Mouse (Mus musculus) midbrain, embryonic 11.5 days (tissue): ENCODE measurements around the gene Trpm3. TPM values are rescaled to one million over a fixed set of nuclear protein-coding genes. Genes with fewer than 3 reads are reported as not detected.

Experiments used
- ATAC-seq: fragments of 200-750 bp; cut with Nextera tagmentation; 2 replicates; pipeline ENCODE4 v1.8.0; 2017; ENCODE audit warnings: moderate TSS enrichment, moderate library complexity; ENCODE audit not compliant: low FRiP score
- DNase-seq: peaks from one replicate; pipeline ENCODE4 v3.0.0; 2015; ENCODE audit warnings: low spot score; ENCODE audit errors: missing footprints
- H3K27ac ChIP-seq: fragments of 300-500 bp; sonication (generic); 2 replicates; pipeline ENCODE4 v1.5.1; 2014; ENCODE audit warnings: low read depth, low read length
- H3K27me3 ChIP-seq: fragments of 300-500 bp; sonication (generic); 2 replicates; pipeline ENCODE4 v1.6.1; 2014; ENCODE audit warnings: mild to moderate bottlenecking, low read length, moderate library complexity, mixed read lengths; ENCODE audit not compliant: control insufficient read depth, insufficient read depth
- H3K36me3 ChIP-seq: fragments of 300-500 bp; sonication (generic); 2 replicates; pipeline ENCODE4 v1.6.1; 2014; ENCODE audit warnings: mild to moderate bottlenecking, low read length, moderate library complexity, mixed read lengths; ENCODE audit not compliant: control insufficient read depth, insufficient read depth
- H3K4me1 ChIP-seq: fragments of 300-500 bp; sonication (generic); 2 replicates; pipeline ENCODE4 v1.6.1; 2014; ENCODE audit warnings: low read length; ENCODE audit not compliant: control insufficient read depth, insufficient read depth
- H3K4me2 ChIP-seq: fragments of 300-500 bp; sonication (generic); 2 replicates; pipeline ENCODE4 v1.6.1; 2014; ENCODE audit warnings: mild to moderate bottlenecking, moderate library complexity
- H3K4me3 ChIP-seq: fragments of 300-500 bp; sonication (generic); 2 replicates; pipeline ENCODE4 v1.5.1; 2014; ENCODE audit warnings: low read depth, low read length
- H3K9ac ChIP-seq: fragments of 300-500 bp; sonication (generic); 2 replicates; pipeline ENCODE4 v1.6.1; 2014; ENCODE audit warnings: low read length
- H3K9me3 ChIP-seq: fragments of 300-500 bp; sonication (generic); 2 replicates; pipeline ENCODE4 v1.6.1; 2016; ENCODE audit warnings: low read length; ENCODE audit not compliant: control insufficient read depth
- WGBS: fragments of 180-500 bp; shearing (Covaris S2); extraction: QIAGEN DNeasy Blood & Tissue Kit; methylation state at CpG from one replicate; pipeline ENCODE4 v1.1.7; 2014; 5-methylcytosine and 5-hydroxymethylcytosine counted together
- polyA plus RNA-seq: library from polyadenylated mRNA; unstranded; fragments of >200 nt; fragmentation: Nextera tagmentation; extraction: Ambion mirVana; gene quantifications from 2 replicates; pipeline ENCODE4 v1.2.1, GENCODE M21; 2014

The Trpm3 gene
- polyA plus RNA-seq, 1 experiment from 2014 or later = 4.3 TPM

DNA sequence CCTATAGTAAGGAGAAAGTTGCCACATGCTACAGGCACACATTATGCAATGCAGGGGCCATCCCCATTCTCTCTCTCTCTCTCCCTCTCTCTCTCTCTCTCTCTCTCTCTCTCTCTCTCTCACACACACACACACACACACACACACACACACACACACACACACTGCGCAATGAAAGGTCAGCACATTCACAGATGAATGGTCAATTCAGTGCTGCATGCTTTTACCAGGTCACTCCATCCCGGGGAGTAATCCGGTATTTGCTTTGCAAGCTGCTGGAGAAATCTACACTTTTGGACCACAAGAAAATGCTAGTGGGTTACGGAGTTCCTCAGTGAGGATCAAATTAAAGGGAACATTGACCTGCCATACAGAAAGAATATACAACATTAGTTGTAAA, 537.4 kb downstream of the Trpm3 start:
- no peaks in the 10 kb centered on the region for H3K27me3 ChIP-seq
- H3K4me2 ChIP-seq = no peak overlapping the region
- no peaks in the 10 kb centered on the region for H3K4me1 ChIP-seq
- ATAC-seq = no peak
- no peak overlapping the region for H3K4me3 ChIP-seq
- H3K27ac ChIP-seq = no peak overlapping the region
- DNase-seq = no peak
- WGBS = 68% methylated on average over 4 of the region's 4 CpGs
- H3K36me3 ChIP-seq = no peaks in the 10 kb centered on the region
- no peaks in the 10 kb centered on the region for H3K9me3 ChIP-seq
- H3K9ac ChIP-seq = no peak overlapping the region

DNA sequence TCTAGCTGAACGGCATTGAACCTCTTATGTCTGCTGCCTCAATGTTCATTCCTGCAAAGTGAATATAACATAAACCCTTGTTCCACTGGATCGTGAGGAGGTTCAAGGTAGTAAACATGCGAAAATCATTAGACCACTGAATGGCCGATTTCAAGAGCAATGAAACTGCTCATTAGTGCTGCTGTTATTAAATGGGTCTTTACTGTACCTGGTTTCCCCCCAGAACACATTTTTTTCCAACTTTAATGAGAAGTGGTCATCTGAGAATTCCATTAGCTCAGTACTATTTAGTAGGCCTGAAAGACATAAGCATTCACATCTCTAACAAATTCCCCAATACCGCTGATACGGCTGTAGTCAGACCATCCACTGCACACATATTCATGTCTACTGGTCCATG, 543.4 kb downstream of the Trpm3 start:
- Histone ChIP-seq H3K9me3 (no peaks in the 10 kb centered on the region), H3K4me1 (no peaks in the 10 kb centered on the region), H3K4me2 (no peak overlapping the region), H3K36me3 (no peaks in the 10 kb centered on the region), H3K27me3 (no peaks in the 10 kb centered on the region), H3K4me3 (no peak overlapping the region), H3K9ac (no peak overlapping the region), H3K27ac (no peak overlapping the region)
- ATAC-seq = no peak
- DNase-seq = no peak
- WGBS = 94% methylated on average over 6 of the region's 6 CpGs

- Histone ChIP-seq H3K4me2 (no peak overlapping the region), H3K4me3 (no peak overlapping the region), H3K27me3 (no peaks in the 10 kb centered on the region), H3K36me3 (no peaks in the 10 kb centered on the region), H3K9me3 (no peaks in the 10 kb centered on the region), H3K27ac (no peak overlapping the region), H3K9ac (no peak overlapping the region), H3K4me1 (no peaks in the 10 kb centered on the region; the same call in 1 of the 2 replicates)
- ATAC-seq (no peak), DNase-seq (no peak)
- 80% methylated on average over 5 of the region's 5 CpGs for WGBS
Observed at GRCm38 (mm10) chr19:22691995-22692394, 553.1 kb downstream of the Trpm3 start.

- no peaks in the 10 kb centered on the region for H3K27me3 ChIP-seq
- WGBS = 44% methylated on average over 4 of the region's 4 CpGs
- ATAC-seq = no peak
- no peak overlapping the region for H3K27ac ChIP-seq
- DNase-seq = no peak
- H3K36me3 ChIP-seq = no peaks in the 10 kb centered on the region
- H3K4me2 ChIP-seq = no peak overlapping the region; the same call in 1 of the 2 replicates
- no peak overlapping the region for H3K9ac ChIP-seq
- H3K9me3 ChIP-seq = no peaks in the 10 kb centered on the region
- H3K4me3 ChIP-seq = no peak overlapping the region
- no peaks in the 10 kb centered on the region; the same call in 1 of the 2 replicates for H3K4me1 ChIP-seq
Observed at GRCm38 (mm10) chr19:22692553-22692952, 553.7 kb downstream of the Trpm3 start.

GRCm38 (mm10) chr19:22692956-22693355, 554.1 kb downstream of the Trpm3 start:
- H3K4me2 ChIP-seq = no peak overlapping the region
- ATAC-seq = no peak
- DNase-seq = no peak
- H3K36me3 ChIP-seq = no peaks in the 10 kb centered on the region
- no peak overlapping the region for H3K9ac ChIP-seq
- 74% methylated on average over 5 of the region's 5 CpGs for WGBS
- H3K9me3 ChIP-seq = no peaks in the 10 kb centered on the region
- H3K27ac ChIP-seq = no peak overlapping the region
- H3K4me1 ChIP-seq = no peaks in the 10 kb centered on the region; the same call in 1 of the 2 replicates
- H3K4me3 ChIP-seq = no peak overlapping the region
- H3K27me3 ChIP-seq = no peaks in the 10 kb centered on the region

DNA sequence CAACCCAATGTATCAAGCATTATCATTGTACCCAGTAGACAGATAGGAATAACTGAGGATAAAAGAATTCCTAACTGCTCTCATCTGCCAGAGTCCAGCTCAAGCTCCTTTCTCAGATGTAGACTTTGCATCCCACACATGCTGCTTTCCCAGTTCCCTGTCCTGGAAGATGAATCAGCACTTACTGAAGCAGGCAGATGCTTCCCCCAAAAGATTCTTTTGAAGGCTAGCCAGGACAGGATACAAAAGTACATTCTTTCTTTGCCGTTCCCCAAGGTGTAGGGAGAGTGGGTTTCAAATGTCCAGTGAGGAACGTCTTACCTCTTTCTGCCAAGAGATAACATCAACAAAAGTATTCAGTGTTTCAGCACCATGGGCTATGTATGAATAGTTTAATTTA, 556.6 kb downstream of the Trpm3 start:
- H3K27ac ChIP-seq = no peak overlapping the region
- H3K4me1 ChIP-seq = no peaks in the 10 kb centered on the region; the same call in 1 of the 2 replicates
- ATAC-seq (no peak), DNase-seq (no peak)
- H3K36me3 ChIP-seq = no peaks in the 10 kb centered on the region
- H3K9ac ChIP-seq = no peak overlapping the region
- no peaks in the 10 kb centered on the region for H3K9me3 ChIP-seq
- no peak overlapping the region for H3K4me2 ChIP-seq
- no peaks in the 10 kb centered on the region; the same call in 1 of the 2 replicates for H3K27me3 ChIP-seq
- WGBS = 73% methylated on average over 2 of the region's 2 CpGs
- no peak overlapping the region for H3K4me3 ChIP-seq

DNA sequence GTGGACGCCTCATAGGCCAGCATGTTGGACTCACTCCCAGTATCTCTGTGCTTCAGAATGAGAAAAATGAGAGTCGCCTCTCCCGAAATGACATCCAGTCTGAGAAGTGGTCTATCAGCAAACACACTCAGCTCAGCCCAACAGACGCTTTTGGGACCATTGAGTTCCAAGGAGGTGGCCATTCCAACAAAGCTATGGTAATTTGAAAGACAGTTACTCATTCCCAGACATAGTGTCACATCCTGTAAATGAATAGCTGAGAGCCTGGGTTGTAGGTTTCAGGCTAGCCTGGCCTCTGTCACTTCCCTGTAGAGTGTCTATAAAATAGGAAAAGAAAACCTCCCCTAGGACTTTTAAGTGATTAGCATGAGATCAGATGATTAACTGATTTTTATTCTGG, 559.9 kb downstream of the Trpm3 start:
- H3K4me3 ChIP-seq = no peak overlapping the region
- H3K27me3 ChIP-seq = no peaks in the 10 kb centered on the region; the same call in 1 of the 2 replicates
- DNase-seq (no peak), ATAC-seq (no peak)
- no peaks in the 10 kb centered on the region for H3K9me3 ChIP-seq
- peaks cover under 1% of the 10 kb centered on the region; the same call in 1 of the 2 replicates for H3K4me1 ChIP-seq
- H3K27ac ChIP-seq = no peak overlapping the region
- H3K4me2 ChIP-seq = no peak overlapping the region
- WGBS = 91% methylated on average over 4 of the region's 4 CpGs
- no peaks in the 10 kb centered on the region for H3K36me3 ChIP-seq
- H3K9ac ChIP-seq = no peak overlapping the region

DNA sequence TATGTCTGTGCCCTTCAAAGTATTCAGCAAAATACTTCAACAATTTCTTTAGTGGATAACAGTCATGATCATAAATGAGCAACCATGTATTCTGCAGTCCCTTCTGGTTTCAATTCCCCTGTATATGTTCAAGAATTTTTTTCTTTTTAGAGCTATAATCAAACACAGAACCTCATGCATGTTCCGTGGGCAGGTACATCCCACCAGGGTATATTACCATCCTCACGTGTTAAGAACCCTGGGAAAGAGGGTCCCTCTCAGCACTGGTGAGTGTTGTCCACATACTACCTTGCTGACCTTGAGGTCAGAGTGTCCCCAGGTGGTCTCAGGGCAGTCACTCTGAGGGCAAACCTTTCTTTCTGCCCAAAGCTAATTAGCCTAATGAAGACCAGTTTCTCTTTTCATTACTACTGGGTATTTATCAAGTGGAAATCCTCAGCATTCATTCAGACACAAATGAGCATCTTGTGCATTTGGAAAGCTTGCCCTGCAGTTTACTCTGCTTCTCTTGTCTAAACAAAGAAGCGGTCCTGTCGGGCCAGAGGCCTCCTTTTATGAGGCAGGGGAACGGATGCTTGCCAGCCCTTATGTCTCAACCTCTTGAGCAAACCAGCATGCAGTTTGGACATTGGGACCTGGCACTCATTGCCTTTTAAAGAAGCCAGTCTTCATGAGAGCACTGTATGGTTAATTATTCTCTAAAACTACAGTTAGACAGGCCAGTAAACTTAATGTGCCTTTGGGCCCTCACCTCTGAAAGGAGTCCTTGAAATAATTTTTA, 562.2 kb downstream of the Trpm3 start:
- H3K27me3 ChIP-seq = no peaks in the 10 kb centered on the region; the same call in 1 of the 2 replicates
- H3K36me3 ChIP-seq = no peaks in the 10 kb centered on the region
- H3K9me3 ChIP-seq = no peaks in the 10 kb centered on the region
- no peak overlapping the region for H3K27ac ChIP-seq
- peaks cover 5% of the 10 kb centered on the region; the same call in 1 of the 2 replicates for H3K4me1 ChIP-seq
- no peak overlapping the region for H3K4me3 ChIP-seq
- H3K4me2 ChIP-seq = no peak overlapping the region
- no peak overlapping the region for H3K9ac ChIP-seq
- ATAC-seq = no peak
- 25% methylated on average over 5 of the region's 5 CpGs for WGBS
- no peak for DNase-seq

DNA sequence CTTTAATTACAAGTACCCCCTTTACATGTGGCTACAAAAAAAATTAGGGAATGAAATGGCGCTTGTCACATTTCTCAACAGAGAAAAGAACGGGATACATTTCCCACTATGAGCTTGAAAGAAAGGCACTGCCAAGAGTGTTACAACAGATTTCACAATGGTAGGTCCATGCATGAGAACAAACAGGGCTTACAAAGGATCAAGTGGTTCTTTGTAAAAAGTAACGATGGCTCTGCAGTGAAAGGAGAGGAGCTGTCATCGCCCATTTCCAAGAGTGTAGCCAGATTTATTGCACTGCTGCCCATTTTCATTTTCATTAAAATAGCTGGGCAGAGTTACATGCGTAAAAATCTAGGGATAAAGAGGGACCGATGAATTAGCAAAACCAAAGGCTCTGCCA, 565.0 kb downstream of the Trpm3 start:
- Histone ChIP-seq H3K27me3 (no peaks in the 10 kb centered on the region; the same call in 1 of the 2 replicates), H3K9me3 (no peaks in the 10 kb centered on the region), H3K27ac (no peak overlapping the region), H3K36me3 (no peaks in the 10 kb centered on the region), H3K9ac (no peak overlapping the region), H3K4me3 (no peak overlapping the region), H3K4me1 (peaks cover 5% of the 10 kb centered on the region; the same call in 1 of the 2 replicates), H3K4me2 (no peak overlapping the region)
- no peak for DNase-seq
- WGBS = 43% methylated on average over 6 of the region's 6 CpGs
- ATAC-seq = no peak
